Comparison of ENCODE assay signal across 8 mouse cellular contexts in genomic region chr4:151934215-151934572, GRCm38 (mm10). TPM values are rescaled to one million over a fixed set of nuclear protein-coding genes. Genes with fewer than 3 reads are reported as not detected.
DNase-seq lines count a peak whose midpoint lies in the region; ATAC-seq and TF ChIP-seq lines count a peak whose summit lies in the region.

No protein-coding gene starts in this region.

- no peaks in the 10 kb centered on the region for H3K9me3 ChIP-seq in forebrain, embryonic 12.5 days
- H3K9me3 ChIP-seq in limb, embryonic 12.5 days = no peaks in the 10 kb centered on the region

- H3K27ac ChIP-seq in forebrain, embryonic 12.5 days = 0 out of 2 replicates have a peak overlapping the region, but pooled peaks have one; percentile 63
- no peak overlapping the region for H3K27ac ChIP-seq in limb, embryonic 12.5 days
- H3K27ac ChIP-seq in olfactory bulb, adult 2 months (ENCODE audit: insufficient read depth, low read depth, low read length) = no peak overlapping the region

- peak; percentile 15 for DNase-seq in kidney, adult 11 months
- DNase-seq in kidney, postnatal 25 days = no peak
- peak; percentile 44 for DNase-seq in MN1 (ENCODE audit: low spot score)
- DNase-seq in left cerebral cortex, adult 18-20 months (ENCODE audit: low spot score in 2 of 2) = no peak
- DNase-seq in gastrocnemius, adult 18-20 months (ENCODE audit: low spot score) = no peak

- no peaks in the 10 kb centered on the region for H3K36me3 ChIP-seq in forebrain, embryonic 12.5 days (replicated peaks)
- peaks cover 4% of the 10 kb centered on the region; the same call in 1 of the 2 replicates for H3K36me3 ChIP-seq in limb, embryonic 12.5 days

- peak overlapping the region; percentile 97 for H3K9ac ChIP-seq in forebrain, embryonic 12.5 days
- H3K9ac ChIP-seq in limb, embryonic 12.5 days (replicated peaks) = peak overlapping the region; percentile 96

- no peak for TF ChIP-seq CTCF in olfactory bulb, adult 2 months (IDR thresholded peaks at IDR 0.05; ENCODE audit: insufficient read depth, low read depth, low read length)

- ATAC-seq in forebrain, embryonic 12.5 days (ENCODE audit: low FRiP score) = no peak
- no peak for ATAC-seq in limb, embryonic 12.5 days (ENCODE audit: insufficient number of reproducible peaks, insufficient read depth, low FRiP score, low TSS enrichment, low read depth)

- peak overlapping the region; percentile 100 for H3K4me3 ChIP-seq in forebrain, embryonic 12.5 days (replicated peaks)
- H3K4me3 ChIP-seq in limb, embryonic 12.5 days (replicated peaks) = peak overlapping the region; percentile 100
- peak overlapping the region; percentile 87 for H3K4me3 ChIP-seq in olfactory bulb, adult 2 months (ENCODE audit: insufficient read depth, low read depth, low read length)

- peak overlapping the region; percentile 82 for H3K4me2 ChIP-seq in forebrain, embryonic 12.5 days
- peak overlapping the region; percentile 85 for H3K4me2 ChIP-seq in limb, embryonic 12.5 days

- 1% methylated on average over 23 of the region's 23 CpGs for WGBS in forebrain, embryonic 12.5 days
- under 1% methylated on average over 23 of the region's 23 CpGs for WGBS in limb, embryonic 12.5 days
- under 1% methylated on average over 23 of the region's 23 CpGs for whole genome bisulfite sequencing in olfactory bulb, adult 2 months

- H3K4me1 ChIP-seq in forebrain, embryonic 12.5 days = peaks cover 19% of the 10 kb centered on the region
- H3K4me1 ChIP-seq in limb, embryonic 12.5 days (replicated peaks) = peaks cover 21% of the 10 kb centered on the region
- peaks cover 17% of the 10 kb centered on the region for H3K4me1 ChIP-seq in olfactory bulb, adult 2 months (ENCODE audit: control insufficient read depth, insufficient read depth, low read length)

- H3K27me3 ChIP-seq in forebrain, embryonic 12.5 days = no peaks in the 10 kb centered on the region
- no peaks in the 10 kb centered on the region for H3K27me3 ChIP-seq in limb, embryonic 12.5 days

- no peak for TF ChIP-seq POLR2A in olfactory bulb, adult 2 months (IDR thresholded peaks at IDR 0.05; ENCODE audit: insufficient read depth, low read depth, low read length)

RNA-seq across cellular contexts. Expression of gene Dnajc11, which starts 0.7 kb away (rescaled TPM):
- polyA plus RNA-seq in forebrain, embryonic 12.5 days (2016; fragmentation: Nextera tagmentation; extraction: Ambion mirVana) = 83.9 and 89.0 TPM in 2 replicates
- 86.9 and 93.3 TPM in 2 replicates for polyA plus RNA-seq in limb, embryonic 12.5 days (2016; fragmentation: Nextera tagmentation; extraction: Ambion mirVana)
- not detected in 2 replicates for polyA plus RNA-seq in olfactory bulb, adult 2 months (2012; ENCODE audit: insufficient read depth, insufficient read length, low replicate concordance, missing spikeins)
- 10 to 100 TPM; 58.6 to 61.5 TPM for total RNA-seq in left cerebral cortex, adult 18-20 months (2021)
- 10 to 100 TPM; 47.9 to 52.6 TPM for total RNA-seq in gastrocnemius, adult 18-20 months (2021)

RNA-seq across cellular contexts. Expression of gene Thap3, which starts 54.6 kb away (rescaled TPM):
- 33.9 and 38.6 TPM in 2 replicates for polyA plus RNA-seq in forebrain, embryonic 12.5 days (2016; fragmentation: Nextera tagmentation; extraction: Ambion mirVana)
- 45.5 and 46.7 TPM in 2 replicates for polyA plus RNA-seq in limb, embryonic 12.5 days (2016; fragmentation: Nextera tagmentation; extraction: Ambion mirVana)
- polyA plus RNA-seq in olfactory bulb, adult 2 months (2012; ENCODE audit: insufficient read depth, insufficient read length, low replicate concordance, missing spikeins) = not detected in 2 replicates
- 10 to 100 TPM; 16.9 to 23.7 TPM for total RNA-seq in left cerebral cortex, adult 18-20 months (2021)
- 10 to 100 TPM; 30.0 to 33.3 TPM for total RNA-seq in gastrocnemius, adult 18-20 months (2021)

Comparison
In these comparisons a context has a peak if more than half of its experiments do, and no peak if none do; other contexts are left out.
1. DNase-seq: peak in kidney, adult 11 months (single experiment) and MN1 (single experiment); none in kidney, postnatal 25 days (0 of 2), left cerebral cortex, adult 18-20 months (0 of 2) and gastrocnemius, adult 18-20 months (single experiment).
2. RNA of gene Thap3, which starts 54.6 kb away (polyA plus RNA-seq): 45.5 to 46.7 TPM in limb, embryonic 12.5 days and 33.9 to 38.6 TPM in forebrain, embryonic 12.5 days; not detected in olfactory bulb, adult 2 months; every median in the first group is over 10 times any median in the second.
3. Peak in every context shown above with its lines, with median percentiles within 50 percentile points of each other: H3K4me3 ChIP-seq.